Mouse (Mus musculus) stomach, embryonic 16.5 days (tissue): ENCODE measurements around the gene Daxx. TPM values are rescaled to one million over a fixed set of nuclear protein-coding genes. Genes with fewer than 3 reads are reported as not detected.

Experiments
- ATAC-seq: fragments of 200-750 bp; cut with Nextera tagmentation; 2 replicates; pipeline ENCODE4 v1.8.0; 2017; ENCODE audit warnings: moderate number of reproducible peaks, moderate TSS enrichment; ENCODE audit not compliant: insufficient read depth, low FRiP score
- H3K27ac ChIP-seq: fragments of 300-500 bp; sonication (generic); 2 replicates; pipeline ENCODE4 v1.5.1; 2014; ENCODE audit warnings: low read length
- H3K27me3 ChIP-seq: fragments of 300-500 bp; sonication (generic); 2 replicates; pipeline ENCODE4 v1.6.1; 2014; ENCODE audit warnings: low read length, control low read depth, mixed read lengths; ENCODE audit not compliant: control insufficient read depth, insufficient read depth
- H3K36me3 ChIP-seq: fragments of 300-500 bp; sonication (generic); 2 replicates; pipeline ENCODE4 v1.6.1; 2014; ENCODE audit warnings: low read length; ENCODE audit not compliant: control insufficient read depth, insufficient read depth
- H3K4me1 ChIP-seq: fragments of 300-500 bp; sonication (generic); 2 replicates; pipeline ENCODE4 v1.6.1; 2014; ENCODE audit warnings: low read length, control low read depth, mixed read lengths; ENCODE audit not compliant: control insufficient read depth, insufficient read depth
- H3K4me2 ChIP-seq: fragments of 300-500 bp; sonication (generic); 2 replicates; pipeline ENCODE4 v1.6.1; 2014; ENCODE audit warnings: low read depth, low read length, mixed read lengths
- H3K4me3 ChIP-seq: fragments of 300-500 bp; sonication (generic); replicated peaks from 2 replicates; pipeline ENCODE4 v1.5.1; 2014; ENCODE audit warnings: mild to moderate bottlenecking, low read length
- H3K9ac ChIP-seq: fragments of 300-500 bp; sonication (generic); 2 replicates; pipeline ENCODE4 v1.6.1; 2014; ENCODE audit warnings: low read length
- H3K9me3 ChIP-seq: fragments of 300-500 bp; sonication (generic); replicated peaks from 2 replicates; pipeline ENCODE4 v1.6.1; 2016; ENCODE audit warnings: low read length, control low read depth; ENCODE audit not compliant: control insufficient read depth
- WGBS: fragments of 180-500 bp; shearing (Covaris S2); extraction: QIAGEN DNeasy Blood & Tissue Kit; methylation state at CpG from one replicate; pipeline ENCODE4 v1.1.7; 2014; 5-methylcytosine and 5-hydroxymethylcytosine counted together
- polyA plus RNA-seq: library from polyadenylated mRNA; unstranded; fragments of >200 nt; fragmentation: Nextera tagmentation; extraction: Ambion mirVana; gene quantifications from 2 replicates; pipeline ENCODE4 v1.2.1, GENCODE M21; 2015

The Daxx gene
- polyA plus RNA-seq, 1 experiment from 2014 or later, result 44.4 TPM

DNA sequence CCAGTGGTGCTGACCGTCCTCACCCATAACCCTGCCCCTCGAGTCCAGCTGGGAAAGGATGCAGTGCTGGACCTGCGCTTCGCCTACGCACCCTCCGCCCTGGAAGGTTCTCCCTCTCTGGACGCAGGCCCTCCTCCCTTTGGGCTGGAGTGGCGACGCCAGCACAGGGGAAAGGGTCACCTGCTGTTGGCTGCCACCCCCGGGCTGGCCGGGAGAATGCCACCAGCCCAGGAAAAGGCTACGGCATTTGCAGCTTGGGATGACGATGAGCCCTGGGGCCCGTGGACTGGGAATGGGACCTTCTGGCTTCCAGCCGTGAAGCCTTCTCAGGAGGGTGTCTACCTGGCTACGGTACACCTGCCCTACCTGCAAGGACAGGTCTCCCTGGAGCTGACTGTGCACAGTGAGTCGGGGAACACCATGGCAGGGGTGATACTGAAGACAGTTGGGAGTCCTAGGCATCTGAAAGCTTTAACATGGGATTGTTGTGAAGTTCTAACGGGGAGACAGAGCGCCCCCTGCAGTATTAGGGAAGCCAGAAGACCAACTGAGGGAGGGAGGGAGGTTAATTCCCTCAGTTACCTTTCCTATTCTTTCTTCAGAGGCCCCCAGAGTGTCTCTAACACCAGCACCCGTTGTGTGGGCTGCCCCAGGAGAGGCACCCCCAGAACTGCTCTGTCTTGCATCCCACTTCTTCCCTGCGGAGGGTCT lies 16.3 kb downstream of the Daxx start:
- no peak overlapping the region for H3K27ac ChIP-seq
- H3K27me3 ChIP-seq, result no peaks in the 10 kb centered on the region
- no peaks in the 10 kb centered on the region for H3K36me3 ChIP-seq
- ATAC-seq, result no peak
- WGBS, result 82% methylated on average over 21 of the region's 21 CpGs
- H3K4me3 ChIP-seq, result no peak overlapping the region
- H3K4me1 ChIP-seq, result peaks cover 10% of the 10 kb centered on the region
- no peaks in the 10 kb centered on the region for H3K9me3 ChIP-seq
- no peak overlapping the region for H3K9ac ChIP-seq
- no peak overlapping the region for H3K4me2 ChIP-seq

DNA sequence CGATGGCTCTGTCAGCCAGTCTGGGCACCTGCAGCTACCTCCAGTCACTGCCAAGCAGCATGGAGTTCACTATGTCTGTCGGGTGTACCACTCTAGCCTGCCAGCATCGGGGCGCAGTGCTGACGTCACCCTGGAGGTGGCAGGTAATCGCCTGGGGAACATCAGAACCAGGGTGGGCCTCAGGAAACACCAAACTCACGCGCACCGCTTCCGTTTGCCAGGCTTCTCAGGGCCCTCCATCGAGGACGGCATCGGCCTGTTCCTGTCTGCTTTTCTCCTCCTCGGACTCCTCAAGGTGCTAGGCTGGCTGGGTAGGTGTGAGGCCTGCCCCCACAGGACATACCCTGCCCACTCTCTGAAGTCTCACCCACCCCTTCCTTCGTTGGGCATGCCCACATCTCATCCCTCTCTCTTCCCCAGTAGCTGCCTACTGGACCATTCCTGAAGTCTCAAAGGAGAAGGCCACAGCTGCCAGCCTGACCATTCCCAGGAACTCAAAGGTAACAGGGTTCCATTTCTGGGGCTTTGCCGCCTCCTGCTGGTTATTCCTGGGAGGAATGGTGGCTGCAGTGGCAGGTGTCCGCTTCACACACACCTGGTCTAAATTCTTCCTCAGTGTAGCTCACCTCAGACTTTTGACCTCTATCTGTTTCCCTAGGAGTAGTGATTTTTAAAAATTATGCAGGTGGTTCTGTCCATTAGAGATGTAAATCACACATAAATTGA lies 17.2 kb downstream of the Daxx start:
- H3K4me3 ChIP-seq, result no peak overlapping the region
- ATAC-seq, result no peak
- no peaks in the 10 kb centered on the region for H3K27me3 ChIP-seq
- no peak overlapping the region for H3K4me2 ChIP-seq
- H3K27ac ChIP-seq, result no peak overlapping the region
- 74% methylated on average over 17 of the region's 17 CpGs for WGBS
- H3K9ac ChIP-seq, result no peak overlapping the region
- H3K4me1 ChIP-seq, result peaks cover 17% of the 10 kb centered on the region
- H3K36me3 ChIP-seq, result no peaks in the 10 kb centered on the region
- H3K9me3 ChIP-seq, result no peaks in the 10 kb centered on the region

DNA sequence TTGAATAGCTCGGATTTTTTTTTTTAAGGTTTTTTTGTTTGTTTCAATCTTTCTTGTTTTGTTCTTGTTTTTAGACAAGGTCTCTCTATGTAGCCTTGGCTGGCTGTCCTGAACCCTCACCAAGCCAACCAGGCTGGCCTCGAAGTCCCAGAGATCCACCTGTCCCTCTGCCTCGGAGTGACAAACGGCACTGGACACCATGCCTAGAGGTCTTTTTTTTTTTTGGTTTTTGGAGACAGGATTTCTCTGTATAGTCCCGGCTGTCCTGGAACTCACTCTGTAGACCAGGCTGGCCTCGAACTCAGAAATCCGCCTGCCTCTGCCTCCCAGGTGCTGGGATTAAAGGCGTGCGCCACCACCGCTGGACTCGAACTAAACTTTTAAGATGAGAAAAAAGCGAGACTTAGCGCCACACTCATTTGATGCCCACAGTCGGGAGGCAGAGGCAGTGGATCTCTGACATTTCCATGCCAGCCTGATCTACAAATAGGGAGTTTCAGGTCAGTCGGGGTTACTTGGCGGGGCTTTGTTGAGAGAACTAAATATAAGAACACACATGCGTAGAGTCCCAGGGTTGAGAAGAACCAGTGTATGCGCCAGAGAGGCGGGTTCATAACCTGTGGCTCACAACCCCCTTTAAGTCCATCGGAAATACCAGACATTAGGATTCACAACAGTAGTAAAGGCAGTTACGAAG lies 19.2 kb downstream of the Daxx start:
- peak overlapping the region; percentile 82 for H3K9ac ChIP-seq
- H3K27me3 ChIP-seq, result no peaks in the 10 kb centered on the region
- no peak overlapping the region for H3K27ac ChIP-seq
- ATAC-seq, result no peak
- peak overlapping the region; percentile 68 for H3K4me2 ChIP-seq
- peaks cover 19% of the 10 kb centered on the region for H3K4me1 ChIP-seq
- H3K4me3 ChIP-seq, result peak overlapping the region; percentile 63
- no peaks in the 10 kb centered on the region for H3K9me3 ChIP-seq
- no peaks in the 10 kb centered on the region for H3K36me3 ChIP-seq
- WGBS, result 58% methylated on average over 21 of the region's 21 CpGs

GRCm38 (mm10) chr17:33929371-33930279 lies 20.4 kb downstream of the Daxx start, which contains the start of gene Rgl2:
TSS of gene Rgl2 (plus strand) at chr17:33929543.
- Histone ChIP-seq H3K9me3 (no peaks in the 10 kb centered on the region), H3K9ac (peak within 1 kb of the TSS; percentile 82), H3K27me3 (no peaks in the 10 kb centered on the region), H3K4me3 (peak within 1 kb of the TSS; percentile 63), H3K27ac (peak within 1 kb of the TSS; percentile 99), H3K36me3 (no peaks in the 10 kb centered on the region), H3K4me2 (peak within 1 kb of the TSS; percentile 68), H3K4me1 (peaks cover 19% of the 10 kb centered on the region)
- ATAC-seq, result peak; percentile 89
- WGBS, result under 1% methylated on average over 74 of the region's 80 CpGs

DNA sequence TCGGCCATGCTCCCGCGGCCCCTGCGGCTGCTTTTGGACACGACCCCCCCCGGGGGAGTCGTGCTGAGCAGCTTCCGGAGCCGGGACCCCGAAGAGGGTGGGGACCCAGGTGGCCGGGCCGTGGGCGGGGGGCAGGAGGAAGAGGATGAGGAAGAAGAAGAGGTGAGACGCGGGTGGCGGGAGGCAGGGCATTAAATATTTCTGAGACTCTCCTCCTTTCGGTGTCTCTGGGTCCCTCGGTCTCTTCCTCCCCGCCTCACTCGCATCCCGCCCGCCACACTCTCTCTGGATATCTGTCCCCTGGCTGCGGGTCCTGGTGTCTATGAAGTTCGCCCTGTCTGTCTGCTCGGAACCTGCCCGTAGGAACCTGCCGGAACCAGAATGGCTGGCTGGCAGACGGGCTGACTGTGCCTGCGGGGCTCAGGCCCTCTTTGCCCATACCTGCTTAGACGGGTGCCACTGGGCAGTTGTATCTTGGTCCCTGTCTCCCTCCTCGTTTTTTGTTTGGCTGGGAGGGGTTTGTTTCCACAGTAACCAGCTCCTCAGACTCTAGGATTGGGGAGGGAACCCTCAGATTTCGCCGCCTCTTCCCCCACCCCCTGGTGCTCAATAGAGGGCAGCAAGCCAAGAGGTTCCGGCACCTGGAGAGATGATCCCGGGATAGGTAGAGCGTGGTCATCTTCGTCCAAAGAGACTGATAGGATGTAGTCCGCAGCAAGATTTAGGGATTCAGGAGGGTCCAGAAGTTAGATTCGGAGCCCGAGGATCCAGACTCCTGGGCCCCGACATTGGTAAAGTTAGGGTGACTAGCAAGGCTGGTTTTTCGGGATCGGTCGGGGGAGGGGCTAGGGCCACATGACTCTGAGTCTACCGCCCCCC lies 21.3 kb downstream of the Daxx start:
- peaks cover 19% of the 10 kb centered on the region for H3K4me1 ChIP-seq
- H3K27me3 ChIP-seq, result no peaks in the 10 kb centered on the region
- H3K4me2 ChIP-seq, result peak overlapping the region; percentile 68
- no peaks in the 10 kb centered on the region for H3K9me3 ChIP-seq
- under 1% methylated on average over 42 of the region's 45 CpGs for whole genome bisulfite sequencing
- peak; percentile 19; the same call in 1 of the 2 replicates for ATAC-seq
- peak overlapping the region; percentile 82 for H3K9ac ChIP-seq
- peak overlapping the region; percentile 99 for H3K27ac ChIP-seq
- peak overlapping the region; percentile 63 for H3K4me3 ChIP-seq
- 0 out of 2 replicates have a peak, but pooled peaks cover 3% of the 10 kb centered on the region for H3K36me3 ChIP-seq

- H3K9me3 ChIP-seq, result no peaks in the 10 kb centered on the region
- H3K27ac ChIP-seq, result peak overlapping the region; percentile 99
- peak overlapping the region; percentile 82 for H3K9ac ChIP-seq
- H3K4me1 ChIP-seq, result peaks cover 19% of the 10 kb centered on the region
- H3K36me3 ChIP-seq, result 0 out of 2 replicates have a peak, but pooled peaks cover 8% of the 10 kb centered on the region
- H3K27me3 ChIP-seq, result no peaks in the 10 kb centered on the region
- peak overlapping the region; percentile 63 for H3K4me3 ChIP-seq
- peak overlapping the region; percentile 68 for H3K4me2 ChIP-seq
- WGBS, result 36% methylated on average over 18 of the region's 18 CpGs
- no peak for ATAC-seq
Measured at GRCm38 (mm10) chr17:33931159-33931866, 22.1 kb downstream of the Daxx start.

DNA sequence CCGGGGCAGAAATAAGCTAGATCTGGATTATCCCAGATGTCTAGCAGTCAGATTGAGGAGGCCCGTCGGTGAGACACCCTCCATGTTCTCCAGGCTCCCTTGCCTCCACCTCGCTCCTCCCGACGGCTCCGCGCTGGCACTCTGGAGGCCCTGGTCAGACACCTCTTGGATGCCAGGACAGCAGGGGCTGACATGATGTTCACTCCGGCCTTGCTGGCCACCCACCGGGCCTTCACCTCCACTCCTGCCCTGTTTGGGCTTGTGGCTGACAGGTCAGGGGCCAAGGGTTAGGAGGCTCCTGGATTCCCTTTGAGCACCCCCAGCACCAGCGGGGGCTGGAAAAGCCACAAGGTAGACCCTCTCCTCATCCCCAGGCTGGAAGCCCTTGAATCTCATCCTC lies 22.7 kb downstream of the Daxx start:
- Histone ChIP-seq H3K27ac (no peak overlapping the region), H3K9ac (peak overlapping the region; percentile 21; the same call in 1 of the 2 replicates), H3K4me1 (peaks cover 19% of the 10 kb centered on the region), H3K4me2 (peak overlapping the region; percentile 68; the same call in 1 of the 2 replicates), H3K36me3 (0 out of 2 replicates have a peak, but pooled peaks cover 8% of the 10 kb centered on the region), H3K4me3 (peak overlapping the region; percentile 63; the same call in 1 of the 2 replicates), H3K9me3 (no peaks in the 10 kb centered on the region), H3K27me3 (no peaks in the 10 kb centered on the region)
- WGBS, result 94% methylated on average over 11 of the region's 11 CpGs
- no peak for ATAC-seq
